Mouse (Mus musculus) mouse trophoblast stem cell (cell line): ENCODE results near the gene Trim38.
"Not testable (repeated sequence)": the region's sequence is repeated elsewhere in the genome, so short reads cannot be mapped to it uniquely, and the experiment has no call there.

Source experiments
- in situ Hi-C, 2 experiments: fragments of 300-500 bp; cut with MseI, MboI; formaldehyde crosslinking; loops; 2 replicates in 1 of 2; 3 replicates in 1 of 2; pipeline ENCODE4 v1.15.1; 2025

Trim38 gene

GRCm38 (mm10) chr13:23760972-23761864 is 8.5 kb upstream of the Trim38 start, which contains the start of gene Hist1h4a:
Gene Hist1h4a, minus strand, starts transcription at chr13:23761230.
- in situ Hi-C loops, result no loop called here

- in situ Hi-C loops, result not testable (repeated sequence)
Observed at GRCm38 (mm10) chr13:23761871-23762821, 7.6 kb upstream of the Trim38 start, which contains the start of gene Hist1h3a. Gene Hist1h3a, minus strand, starts transcription at chr13:23762386.

- in situ Hi-C loops, result no loop called here
Observed at GRCm38 (mm10) chr13:23763242-23763585, 6.5 kb upstream of the Trim38 start.

GRCm38 (mm10) chr13:23763586-23764323 is 6.0 kb upstream of the Trim38 start, which contains the start of gene Hist1h1a:
Gene Hist1h1a, plus strand, starts transcription at chr13:23763666.
- in situ Hi-C loops, result no loop called here

- in situ Hi-C loops, result no loop called here
Observed at GRCm38 (mm10) chr13:23764324-23765171, 5.2 kb upstream of the Trim38 start.

GRCm38 (mm10) chr13:23765172-23765513 is 4.6 kb upstream of the Trim38 start:
- in situ Hi-C loops, result no loop called here

GRCm38 (mm10) chr13:23766772-23767171 is 2.9 kb upstream of the Trim38 start:
- in situ Hi-C loops, result no loop called here

- in situ Hi-C loops, result no loop called here
Observed at GRCm38 (mm10) chr13:23768834-23769397, 797 bp upstream of the Trim38 start.

GRCm38 (mm10) chr13:23772561-23773313 is 3.0 kb downstream of the Trim38 start:
- in situ Hi-C loops, result no loop called here

- in situ Hi-C loops, result loop anchor here in 1 of 2 experiments (25.0 kb wide), 1 partner anchor 509 kb away; the partner anchor contains the start of gene Carmil1
Observed at GRCm38 (mm10) chr13:23778339-23778738, 8.6 kb downstream of the Trim38 start.

- in situ Hi-C loops, result loop anchor here in 1 of 2 experiments (25.0 kb wide), 1 partner anchor 508 kb away; the partner anchor contains the start of gene Carmil1
Observed at GRCm38 (mm10) chr13:23779025-23779424, 9.3 kb downstream of the Trim38 start.

GRCm38 (mm10) chr13:23792520-23792919 is 22.8 kb downstream of the Trim38 start:
- in situ Hi-C loops, result loop anchor here in 1 of 2 experiments (10.0 to 25.0 kb wide), 2 partner anchors 92 to 495 kb away; partner anchors contain the start of gene Carmil1

GRCm38 (mm10) chr13:23799405-23799804 is 29.7 kb downstream of the Trim38 start:
- in situ Hi-C loops, result loop anchor here in 1 of 2 experiments (10.0 to 25.0 kb wide), 2 partner anchors 85 to 488 kb away; partner anchors contain the start of gene Carmil1

GRCm38 (mm10) chr13:23804532-23804931 is 34.8 kb downstream of the Trim38 start:
- in situ Hi-C loops, result no loop called here

- in situ Hi-C loops, result no loop called here
Observed at GRCm38 (mm10) chr13:23806422-23807052, 36.8 kb downstream of the Trim38 start, which contains the start of gene Slc17a2. Gene Slc17a2, plus strand, starts transcription at chr13:23806993.

- in situ Hi-C loops, result no loop called here
Observed at GRCm38 (mm10) chr13:23816148-23816547, 46.4 kb downstream of the Trim38 start.

- in situ Hi-C loops, result no loop called here
Observed at GRCm38 (mm10) chr13:23820179-23820940, 50.6 kb downstream of the Trim38 start.

GRCm38 (mm10) chr13:23822213-23822612 is 52.5 kb downstream of the Trim38 start:
- in situ Hi-C loops, result no loop called here
